In the genomic region with DNA sequence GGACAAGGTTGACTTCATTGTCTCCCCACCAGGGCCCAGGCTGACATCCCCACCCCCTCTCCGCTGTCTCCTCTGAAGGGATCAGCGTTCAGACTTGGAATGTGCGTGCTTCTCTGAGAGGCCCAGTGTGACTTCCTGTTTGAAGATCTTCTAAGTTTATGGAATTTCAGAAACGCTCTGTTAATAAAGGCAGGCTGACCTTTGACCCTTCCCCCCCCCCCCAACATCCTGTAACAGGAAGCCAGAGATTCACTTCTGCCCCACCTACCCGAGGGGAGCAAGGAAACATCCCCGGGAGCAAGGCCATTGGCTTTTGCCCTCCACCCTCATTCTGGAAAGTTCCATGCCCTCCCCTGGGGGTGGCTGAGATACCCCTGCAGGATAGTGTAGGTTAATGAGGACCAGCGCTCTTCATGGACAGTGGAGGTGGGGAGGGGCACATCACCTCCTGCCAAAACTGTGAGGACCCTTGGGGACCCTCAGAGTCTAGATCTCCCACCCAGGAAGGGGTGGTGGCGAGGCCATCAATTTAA, we compare ENCODE assay signal across 8 mouse cellular contexts. TPM values are rescaled to one million over a fixed set of nuclear protein-coding genes. Genes with fewer than 3 reads are reported as not detected.
DNase-seq lines count a peak whose midpoint lies in the region; ATAC-seq lines count a peak whose summit lies in the region.

No protein-coding gene starts in this region.

- WGBS in forebrain, embryonic 13.5 days = 44% methylated on average over 8 of the region's 8 CpGs

- no peaks in the 10 kb centered on the region for H3K9me3 ChIP-seq in forebrain, embryonic 13.5 days (replicated peaks)

- H3K9ac ChIP-seq in forebrain, embryonic 13.5 days = no peak overlapping the region; the same call in 1 of the 2 replicates

- DNase-seq in embryo, embryonic 10 days (ENCODE audit: low spot score) = peak; percentile 25
- peak; percentile 59 for DNase-seq in kidney, adult 11 months
- DNase-seq in lung, postnatal 4 days = peak; percentile 74 to 84
- no peak for DNase-seq in gastrocnemius, postnatal 36 days
- no peak for DNase-seq in thymus, postnatal 4 days
- DNase-seq in adrenal gland, postnatal 25 days = no peak
- no peak for DNase-seq in cerebellum, postnatal 36 days

- peaks cover 79% of the 10 kb centered on the region for H3K27me3 ChIP-seq in forebrain, embryonic 13.5 days

- H3K4me1 ChIP-seq in forebrain, embryonic 13.5 days = peaks cover 23% of the 10 kb centered on the region

- intact Hi-C loops in gastrocnemius, postnatal 36 days (cut with DNase I) = no loop called here

- peak; percentile 55 for ATAC-seq in forebrain, embryonic 13.5 days

- peak overlapping the region; percentile 34 for H3K4me2 ChIP-seq in forebrain, embryonic 13.5 days

- no peaks in the 10 kb centered on the region for H3K36me3 ChIP-seq in forebrain, embryonic 13.5 days (ENCODE audit: poor library complexity, severe bottlenecking)

- no peak overlapping the region for H3K4me3 ChIP-seq in forebrain, embryonic 13.5 days

- H3K27ac ChIP-seq in forebrain, embryonic 13.5 days = peak overlapping the region; percentile 73

RNA-seq across cellular contexts. Expression of a gene that starts 57.4 kb away (rescaled TPM):
- polyA plus RNA-seq in forebrain, embryonic 13.5 days (2015; fragmentation: Nextera tagmentation; extraction: Ambion mirVana) = 54.0 and 59.1 TPM in 2 replicates
- total RNA-seq in gastrocnemius, postnatal 36 days (2021) = 10 to 100 TPM; 14.5 to 16.8 TPM
- total RNA-seq in adrenal gland, postnatal 25 days (2021) = 37.3 and 40.2 TPM in 2 replicates

Comparison
In these comparisons a context has a peak if more than half of its experiments do, and no peak if none do; other contexts are left out.
1. DNase-seq: peak in embryo, embryonic 10 days (single experiment), kidney, adult 11 months (single experiment) and lung, postnatal 4 days (2 of 2); none in gastrocnemius, postnatal 36 days (0 of 2), thymus, postnatal 4 days (single experiment), adrenal gland, postnatal 25 days (single experiment) and cerebellum, postnatal 36 days (0 of 2).